In genomic region chr5:76974207-76974553, GRCm38 (mm10) we compare ENCODE assay signal across 8 mouse cellular contexts. TPM values are rescaled to one million over a fixed set of nuclear protein-coding genes. Genes with fewer than 3 reads are reported as not detected.
A peak's percentile ranks its signal among the peaks of the same experiment; 100 is the strongest.
DNase-seq lines count a peak whose midpoint lies in the region; ATAC-seq and TF ChIP-seq lines count a peak whose summit lies in the region.

No protein-coding gene starts in this region.

- 2% methylated on average over 17 of the region's 17 CpGs for WGBS in lung, embryonic 14.5 days
- WGBS in embryonic facial prominence, embryonic 14.5 days: 2% methylated on average over 17 of the region's 17 CpGs
- 1% methylated on average over 17 of the region's 17 CpGs for WGBS in intestine, postnatal 0 days
- WGBS in neural tube, embryonic 12.5 days: 5% methylated on average over 17 of the region's 17 CpGs

- H3K27ac ChIP-seq in lung, embryonic 14.5 days (ENCODE audit: low read depth): no peak overlapping the region
- H3K27ac ChIP-seq in embryonic facial prominence, embryonic 14.5 days (replicated peaks; ENCODE audit: low read depth, low read length): peak overlapping the region; percentile 33; the same call in 1 of the 2 replicates
- H3K27ac ChIP-seq in intestine, postnatal 0 days (ENCODE audit: low read depth, low read length): no peak overlapping the region
- no peak overlapping the region for H3K27ac ChIP-seq in neural tube, embryonic 12.5 days

- no peaks in the 10 kb centered on the region for H3K27me3 ChIP-seq in lung, embryonic 14.5 days (ENCODE audit: insufficient read depth, low read length)
- no peaks in the 10 kb centered on the region for H3K27me3 ChIP-seq in embryonic facial prominence, embryonic 14.5 days (replicated peaks; ENCODE audit: control insufficient read depth, insufficient read depth, low read length)
- H3K27me3 ChIP-seq in intestine, postnatal 0 days (replicated peaks; ENCODE audit: control insufficient read depth, insufficient read depth, low read length): no peaks in the 10 kb centered on the region
- H3K27me3 ChIP-seq in neural tube, embryonic 12.5 days (replicated peaks): no peaks in the 10 kb centered on the region

- H3K9ac ChIP-seq in lung, embryonic 14.5 days: peak overlapping the region; percentile 83
- peak overlapping the region; percentile 91 for H3K9ac ChIP-seq in embryonic facial prominence, embryonic 14.5 days (ENCODE audit: low read depth, low read length)
- peak overlapping the region; percentile 79 for H3K9ac ChIP-seq in intestine, postnatal 0 days (ENCODE audit: low read depth, low read length)
- H3K9ac ChIP-seq in neural tube, embryonic 12.5 days: peak overlapping the region; percentile 71

- no peaks in the 10 kb centered on the region for H3K9me3 ChIP-seq in lung, embryonic 14.5 days (ENCODE audit: low read depth, low read length)
- no peaks in the 10 kb centered on the region for H3K9me3 ChIP-seq in embryonic facial prominence, embryonic 14.5 days (ENCODE audit: control insufficient read depth, low read length)
- no peaks in the 10 kb centered on the region for H3K9me3 ChIP-seq in intestine, postnatal 0 days (ENCODE audit: control insufficient read depth)
- no peaks in the 10 kb centered on the region for H3K9me3 ChIP-seq in neural tube, embryonic 12.5 days

- H3K4me3 ChIP-seq in lung, embryonic 14.5 days (ENCODE audit: low read depth, low read length): peak overlapping the region; percentile 91
- H3K4me3 ChIP-seq in embryonic facial prominence, embryonic 14.5 days (ENCODE audit: low read depth, low read length): peak overlapping the region; percentile 89
- peak overlapping the region; percentile 94 for H3K4me3 ChIP-seq in intestine, postnatal 0 days (ENCODE audit: low read depth, low read length)
- H3K4me3 ChIP-seq in neural tube, embryonic 12.5 days: peak overlapping the region; percentile 85

- ATAC-seq in lung, embryonic 14.5 days (ENCODE audit: insufficient read depth): no peak; the same call in 1 of the 2 replicates
- ATAC-seq in embryonic facial prominence, embryonic 14.5 days (ENCODE audit: low read depth): peak; percentile 17
- no peak for ATAC-seq in intestine, postnatal 0 days
- peak; percentile 51; the same call in 1 of the 2 replicates for ATAC-seq in neural tube, embryonic 12.5 days (ENCODE audit: low FRiP score, low read depth)

- no peaks in the 10 kb centered on the region for H3K4me1 ChIP-seq in lung, embryonic 14.5 days (ENCODE audit: insufficient read depth)
- peaks cover 5% of the 10 kb centered on the region for H3K4me1 ChIP-seq in embryonic facial prominence, embryonic 14.5 days (ENCODE audit: control insufficient read depth, insufficient read depth, low read length)
- H3K4me1 ChIP-seq in intestine, postnatal 0 days (replicated peaks; ENCODE audit: control insufficient read depth, insufficient read depth, low read length): no peaks in the 10 kb centered on the region
- H3K4me1 ChIP-seq in neural tube, embryonic 12.5 days: peaks cover 14% of the 10 kb centered on the region

- peaks cover 32% of the 10 kb centered on the region for H3K36me3 ChIP-seq in lung, embryonic 14.5 days (ENCODE audit: insufficient read depth)
- peaks cover 35% of the 10 kb centered on the region for H3K36me3 ChIP-seq in embryonic facial prominence, embryonic 14.5 days (ENCODE audit: control insufficient read depth, insufficient read depth, low read length)
- H3K36me3 ChIP-seq in intestine, postnatal 0 days (ENCODE audit: control insufficient read depth, insufficient read depth): peaks cover 13% of the 10 kb centered on the region
- peaks cover 20% of the 10 kb centered on the region for H3K36me3 ChIP-seq in neural tube, embryonic 12.5 days

- TF ChIP-seq CTCF in lung, embryonic 14.5 days (IDR thresholded peaks at IDR 0.05; ENCODE audit: low read depth): no peak
- no peak for TF ChIP-seq CTCF in intestine, postnatal 0 days (IDR thresholded peaks at IDR 0.05; ENCODE audit: low read depth)

- DNase-seq in lung, embryonic 14.5 days: no peak
- DNase-seq in lung, postnatal 25 days (ENCODE audit: low spot score): no peak
- DNase-seq in embryonic facial prominence, embryonic 14.5 days (ENCODE audit: low spot score): no peak
- no peak for DNase-seq in gastrocnemius, postnatal 14 days
- no peak for DNase-seq in thymus, postnatal 36 days
- DNase-seq in cerebellum, postnatal 25 days: no peak

- intact Hi-C loops in gastrocnemius, postnatal 14 days (cut with DNase I; ENCODE audit: low total_unique reads): no loop called here

- H3K4me2 ChIP-seq in lung, embryonic 14.5 days: peak overlapping the region; percentile 88
- peak overlapping the region; percentile 89 for H3K4me2 ChIP-seq in embryonic facial prominence, embryonic 14.5 days (ENCODE audit: low read depth, low read length)
- peak overlapping the region; percentile 89 for H3K4me2 ChIP-seq in intestine, postnatal 0 days (replicated peaks; ENCODE audit: low read depth)
- H3K4me2 ChIP-seq in neural tube, embryonic 12.5 days (replicated peaks): peak overlapping the region; percentile 86

RNA-seq across cellular contexts. Expression of gene Srp72, which starts 0.3 kb away (rescaled TPM):
- polyA plus RNA-seq in lung, embryonic 14.5 days (2014; fragmentation: Nextera tagmentation; extraction: Ambion mirVana): 100 and 103 TPM in 2 replicates
- 96.9 and 107 TPM in 2 replicates for polyA plus RNA-seq in embryonic facial prominence, embryonic 14.5 days (2014; fragmentation: Nextera tagmentation; extraction: Ambion mirVana)
- 36.9 and 41.4 TPM in 2 replicates for polyA plus RNA-seq in intestine, postnatal 0 days (2015; fragmentation: Nextera tagmentation; extraction: Ambion mirVana)
- polyA plus RNA-seq in neural tube, embryonic 12.5 days (2016; fragmentation: Nextera tagmentation; extraction: Ambion mirVana): 74.4 and 75.0 TPM in 2 replicates
- 10 to 100 TPM; 57.7 to 63.8 TPM for total RNA-seq in gastrocnemius, postnatal 14 days (2021)

RNA-seq across cellular contexts. Expression of gene Ppat, which starts 22.8 kb away (rescaled TPM):
- polyA plus RNA-seq in lung, embryonic 14.5 days (2014; fragmentation: Nextera tagmentation; extraction: Ambion mirVana): 47.0 and 48.8 TPM in 2 replicates
- polyA plus RNA-seq in embryonic facial prominence, embryonic 14.5 days (2014; fragmentation: Nextera tagmentation; extraction: Ambion mirVana): 23.1 and 26.5 TPM in 2 replicates
- polyA plus RNA-seq in intestine, postnatal 0 days (2015; fragmentation: Nextera tagmentation; extraction: Ambion mirVana): 6.5 and 7.3 TPM in 2 replicates
- 22.4 and 23.1 TPM in 2 replicates for polyA plus RNA-seq in neural tube, embryonic 12.5 days (2016; fragmentation: Nextera tagmentation; extraction: Ambion mirVana)
- total RNA-seq in gastrocnemius, postnatal 14 days (2021): 10 to 100 TPM; 22.0 to 29.8 TPM

RNA-seq across cellular contexts. Expression of gene Paics, which starts 23.1 kb away (rescaled TPM):
- 291 and 294 TPM in 2 replicates for polyA plus RNA-seq in lung, embryonic 14.5 days (2014; fragmentation: Nextera tagmentation; extraction: Ambion mirVana)
- 228 and 252 TPM in 2 replicates for polyA plus RNA-seq in embryonic facial prominence, embryonic 14.5 days (2014; fragmentation: Nextera tagmentation; extraction: Ambion mirVana)
- 44.3 and 44.9 TPM in 2 replicates for polyA plus RNA-seq in intestine, postnatal 0 days (2015; fragmentation: Nextera tagmentation; extraction: Ambion mirVana)
- polyA plus RNA-seq in neural tube, embryonic 12.5 days (2016; fragmentation: Nextera tagmentation; extraction: Ambion mirVana): 253 and 263 TPM in 2 replicates
- 100 to 1,000 TPM; 129 to 152 TPM for total RNA-seq in gastrocnemius, postnatal 14 days (2021)

RNA-seq across cellular contexts. Expression of gene Arl9, which starts 29.7 kb away (rescaled TPM):
- 0.38 TPM in 1 of 2 replicates, not detected in the other for polyA plus RNA-seq in lung, embryonic 14.5 days (2014; fragmentation: Nextera tagmentation; extraction: Ambion mirVana)
- polyA plus RNA-seq in embryonic facial prominence, embryonic 14.5 days (2014; fragmentation: Nextera tagmentation; extraction: Ambion mirVana): not detected in 2 replicates
- polyA plus RNA-seq in intestine, postnatal 0 days (2015; fragmentation: Nextera tagmentation; extraction: Ambion mirVana): not detected in 2 replicates
- not detected in 2 replicates for polyA plus RNA-seq in neural tube, embryonic 12.5 days (2016; fragmentation: Nextera tagmentation; extraction: Ambion mirVana)
- total RNA-seq in gastrocnemius, postnatal 14 days (2021): not detected

RNA-seq across cellular contexts. Expression of gene Thegl, which starts 41.6 kb away (rescaled TPM):
- 0.30 and 0.66 TPM in 2 replicates for polyA plus RNA-seq in lung, embryonic 14.5 days (2014; fragmentation: Nextera tagmentation; extraction: Ambion mirVana)
- polyA plus RNA-seq in embryonic facial prominence, embryonic 14.5 days (2014; fragmentation: Nextera tagmentation; extraction: Ambion mirVana): 0.12 and 0.43 TPM in 2 replicates
- polyA plus RNA-seq in intestine, postnatal 0 days (2015; fragmentation: Nextera tagmentation; extraction: Ambion mirVana): 5.7 and 6.3 TPM in 2 replicates
- 0.30 TPM in 1 of 2 replicates, not detected in the other for polyA plus RNA-seq in neural tube, embryonic 12.5 days (2016; fragmentation: Nextera tagmentation; extraction: Ambion mirVana)
- not detected for total RNA-seq in gastrocnemius, postnatal 14 days (2021)

Comparison
In these comparisons a context has a peak if more than half of its experiments do, and no peak if none do; other contexts are left out.
1. ATAC-seq: peak in embryonic facial prominence, embryonic 14.5 days (single experiment) and neural tube, embryonic 12.5 days (single experiment); none in lung, embryonic 14.5 days (single experiment) and intestine, postnatal 0 days (single experiment).
2. Peak in every context shown above with its lines, with median percentiles within 50 percentile points of each other: H3K4me2 ChIP-seq, H3K4me3 ChIP-seq and H3K9ac ChIP-seq.